Mouse (Mus musculus): ENCODE results near the gene Amz1. TPM values are rescaled to one million over a fixed set of nuclear protein-coding genes. Genes with fewer than 3 reads are reported as not detected.

The Amz1 gene
- polyA plus RNA-seq, 1 experiment, result 1.2 TPM

DNA sequence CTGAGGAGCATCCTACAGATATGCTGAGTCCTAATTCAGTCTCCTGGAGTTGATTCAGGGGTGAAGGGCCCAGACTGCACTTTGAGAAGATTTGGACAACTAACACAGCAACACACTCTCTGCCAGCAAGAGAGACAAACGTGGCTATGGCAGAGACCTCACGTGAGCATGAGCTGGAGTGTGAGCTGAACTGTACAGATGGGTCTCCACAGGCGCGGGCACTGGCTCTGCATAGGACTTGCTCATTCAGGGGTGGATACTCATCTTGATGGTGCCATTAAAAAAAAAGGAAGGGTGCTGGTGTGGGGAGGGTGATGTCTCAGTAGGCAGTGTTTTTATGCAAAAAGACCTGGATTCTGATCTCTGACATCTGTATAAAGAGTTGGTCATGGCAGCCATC is 51.2 kb downstream of the Amz1 start:
- H3K4me2 ChIP-seq (ENCODE audit: low read depth), result no peak overlapping the region
- H3ac ChIP-seq (ENCODE audit: control insufficient read depth, insufficient read length), result no peak overlapping the region
- no peak for TF ChIP-seq TCF3 (IDR thresholded peaks at IDR 0.05; ENCODE audit: insufficient read length, low read depth)
- TF ChIP-seq POLR2AphosphoS2 (IDR thresholded peaks at IDR 0.05; ENCODE audit: insufficient read length, low read depth), result no peak
- TF ChIP-seq MAX (IDR thresholded peaks at IDR 0.05; ENCODE audit: low read depth), result no peak
- no peak for TF ChIP-seq MYOG (IDR thresholded peaks at IDR 0.05; ENCODE audit: control insufficient read depth in 1 of 3, insufficient read depth in 1 of 3, insufficient read length in 2 of 3, low read depth in 2 of 3)
- no peak for TF ChIP-seq TCF12 (IDR thresholded peaks at IDR 0.05; ENCODE audit: insufficient read depth, poor library complexity, severe bottlenecking)
- no peak for TF ChIP-seq SRF (IDR thresholded peaks at IDR 0.05; ENCODE audit: control insufficient read depth, insufficient read length, low read depth)
- no peak for TF ChIP-seq REST (IDR thresholded peaks at IDR 0.05; ENCODE audit: insufficient read depth, insufficient read length)
- TF ChIP-seq MYOD1 (IDR thresholded peaks at IDR 0.05; ENCODE audit: control insufficient read depth in 1 of 3, insufficient read length in 2 of 3, low read depth in 2 of 3), result no peak
- no peak for TF ChIP-seq CEBPB (IDR thresholded peaks at IDR 0.05; ENCODE audit: insufficient read depth, poor library complexity, severe bottlenecking)
- no peak for TF ChIP-seq USF1 (IDR thresholded peaks at IDR 0.05; ENCODE audit: low read depth)
- no peak for TF ChIP-seq POLR2A (IDR thresholded peaks at IDR 0.05; ENCODE audit: insufficient read length, low read depth)
- TF ChIP-seq E2F4 (IDR thresholded peaks at IDR 0.05; ENCODE audit: insufficient read depth), result no peak
- H3K79me2 ChIP-seq (ENCODE audit: control insufficient read depth, insufficient read depth), result no peaks in the 10 kb centered on the region
- no peaks in the 10 kb centered on the region for H3K27me3 ChIP-seq (ENCODE audit: control insufficient read depth, insufficient read depth, insufficient read length)
- no peaks in the 10 kb centered on the region for H3K36me3 ChIP-seq (ENCODE audit: control insufficient read depth, insufficient read depth)
- no peak overlapping the region for H3K4me3 ChIP-seq

DNA sequence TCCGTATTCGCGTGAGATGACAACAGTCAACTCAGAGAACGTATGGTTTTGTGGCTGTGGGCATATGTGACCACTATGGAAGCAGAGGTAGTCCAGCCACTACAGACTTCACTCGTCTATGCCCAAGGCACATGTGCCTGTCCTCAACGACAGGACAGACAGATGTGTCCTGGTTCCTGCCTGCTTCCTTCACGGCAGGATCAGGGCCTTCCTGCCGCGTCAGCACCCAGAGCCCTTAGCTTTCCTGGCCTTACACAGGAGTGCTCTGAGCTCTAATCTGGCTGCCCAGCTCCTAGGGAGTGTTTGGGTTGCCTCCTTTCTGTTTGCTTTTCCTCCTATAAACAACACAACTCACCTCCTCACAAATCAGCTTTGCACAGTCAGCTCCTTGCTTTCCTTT is 53.0 kb downstream of the Amz1 start:
- Histone ChIP-seq H3K4me3 (no peak overlapping the region), H3ac (ENCODE audit: control insufficient read depth, insufficient read length) (no peak overlapping the region), H3K27me3 (ENCODE audit: control insufficient read depth, insufficient read depth, insufficient read length) (no peaks in the 10 kb centered on the region), H3K36me3 (ENCODE audit: control insufficient read depth, insufficient read depth) (peaks cover 5% of the 10 kb centered on the region), H3K4me2 (ENCODE audit: low read depth) (no peak overlapping the region), H3K79me2 (ENCODE audit: control insufficient read depth, insufficient read depth) (no peaks in the 10 kb centered on the region)
- TF ChIP-seq E2F4 (IDR thresholded peaks at IDR 0.05; ENCODE audit: insufficient read depth) (no peak), SRF (IDR thresholded peaks at IDR 0.05; ENCODE audit: control insufficient read depth, insufficient read length, low read depth) (no peak), MAX (IDR thresholded peaks at IDR 0.05; ENCODE audit: low read depth) (no peak), REST (IDR thresholded peaks at IDR 0.05; ENCODE audit: insufficient read depth, insufficient read length) (no peak), MYOD1 (IDR thresholded peaks at IDR 0.05; ENCODE audit: control insufficient read depth in 1 of 3, insufficient read length in 2 of 3, low read depth in 2 of 3) (no peak), TCF3 (IDR thresholded peaks at IDR 0.05; ENCODE audit: insufficient read length, low read depth) (no peak), TCF12 (IDR thresholded peaks at IDR 0.05; ENCODE audit: insufficient read depth, poor library complexity, severe bottlenecking) (no peak), USF1 (IDR thresholded peaks at IDR 0.05; ENCODE audit: low read depth) (no peak), CEBPB (IDR thresholded peaks at IDR 0.05; ENCODE audit: insufficient read depth, poor library complexity, severe bottlenecking) (no peak), MYOG (IDR thresholded peaks at IDR 0.05; ENCODE audit: control insufficient read depth in 1 of 3, insufficient read depth in 1 of 3, insufficient read length in 2 of 3, low read depth in 2 of 3) (no peak), POLR2AphosphoS2 (IDR thresholded peaks at IDR 0.05; ENCODE audit: insufficient read length, low read depth) (no peak), POLR2A (IDR thresholded peaks at IDR 0.05; ENCODE audit: insufficient read length, low read depth) (no peak)

DNA sequence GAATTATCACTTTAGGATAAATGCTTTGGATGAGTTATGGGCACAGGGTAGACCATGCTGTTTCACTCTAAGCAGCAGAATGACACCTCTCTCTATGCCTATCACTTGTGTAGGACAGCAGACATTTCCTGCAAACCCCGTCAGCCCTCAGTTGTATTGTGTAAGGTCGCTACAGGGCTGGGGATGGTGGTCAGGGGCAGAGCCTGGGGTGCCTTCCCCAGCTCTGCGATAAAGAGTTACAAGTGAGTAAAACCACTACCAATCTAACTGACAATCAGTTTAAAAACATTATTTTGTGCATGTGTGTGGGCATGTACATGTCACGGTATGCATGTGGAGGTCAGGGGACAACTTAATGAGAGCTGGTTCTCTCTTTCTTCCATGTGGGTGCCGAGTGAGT is 57.2 kb downstream of the Amz1 start:
- TF ChIP-seq TCF12 (IDR thresholded peaks at IDR 0.05; ENCODE audit: insufficient read depth, poor library complexity, severe bottlenecking) (no peak), USF1 (IDR thresholded peaks at IDR 0.05; ENCODE audit: low read depth) (no peak), CEBPB (IDR thresholded peaks at IDR 0.05; ENCODE audit: insufficient read depth, poor library complexity, severe bottlenecking) (no peak), POLR2AphosphoS2 (IDR thresholded peaks at IDR 0.05; ENCODE audit: insufficient read length, low read depth) (no peak), SRF (IDR thresholded peaks at IDR 0.05; ENCODE audit: control insufficient read depth, insufficient read length, low read depth) (no peak), MYOD1 (IDR thresholded peaks at IDR 0.05; ENCODE audit: control insufficient read depth in 1 of 3, insufficient read length in 2 of 3, low read depth in 2 of 3) (no peak), E2F4 (IDR thresholded peaks at IDR 0.05; ENCODE audit: insufficient read depth) (no peak), TCF3 (IDR thresholded peaks at IDR 0.05; ENCODE audit: insufficient read length, low read depth) (no peak), MYOG (IDR thresholded peaks at IDR 0.05; ENCODE audit: control insufficient read depth in 1 of 3, insufficient read depth in 1 of 3, insufficient read length in 2 of 3, low read depth in 2 of 3) (no peak), REST (IDR thresholded peaks at IDR 0.05; ENCODE audit: insufficient read depth, insufficient read length) (no peak), POLR2A (IDR thresholded peaks at IDR 0.05; ENCODE audit: insufficient read length, low read depth) (no peak), MAX (IDR thresholded peaks at IDR 0.05; ENCODE audit: low read depth) (no peak)
- H3K27me3 ChIP-seq (ENCODE audit: control insufficient read depth, insufficient read depth, insufficient read length), result no peaks in the 10 kb centered on the region
- H3K79me2 ChIP-seq (ENCODE audit: control insufficient read depth, insufficient read depth), result no peaks in the 10 kb centered on the region
- peaks cover 29% of the 10 kb centered on the region for H3K36me3 ChIP-seq (ENCODE audit: control insufficient read depth, insufficient read depth)
- no peak overlapping the region for H3ac ChIP-seq (ENCODE audit: control insufficient read depth, insufficient read length)
- H3K4me2 ChIP-seq (ENCODE audit: low read depth), result no peak overlapping the region
- H3K4me3 ChIP-seq, result no peak overlapping the region

DNA sequence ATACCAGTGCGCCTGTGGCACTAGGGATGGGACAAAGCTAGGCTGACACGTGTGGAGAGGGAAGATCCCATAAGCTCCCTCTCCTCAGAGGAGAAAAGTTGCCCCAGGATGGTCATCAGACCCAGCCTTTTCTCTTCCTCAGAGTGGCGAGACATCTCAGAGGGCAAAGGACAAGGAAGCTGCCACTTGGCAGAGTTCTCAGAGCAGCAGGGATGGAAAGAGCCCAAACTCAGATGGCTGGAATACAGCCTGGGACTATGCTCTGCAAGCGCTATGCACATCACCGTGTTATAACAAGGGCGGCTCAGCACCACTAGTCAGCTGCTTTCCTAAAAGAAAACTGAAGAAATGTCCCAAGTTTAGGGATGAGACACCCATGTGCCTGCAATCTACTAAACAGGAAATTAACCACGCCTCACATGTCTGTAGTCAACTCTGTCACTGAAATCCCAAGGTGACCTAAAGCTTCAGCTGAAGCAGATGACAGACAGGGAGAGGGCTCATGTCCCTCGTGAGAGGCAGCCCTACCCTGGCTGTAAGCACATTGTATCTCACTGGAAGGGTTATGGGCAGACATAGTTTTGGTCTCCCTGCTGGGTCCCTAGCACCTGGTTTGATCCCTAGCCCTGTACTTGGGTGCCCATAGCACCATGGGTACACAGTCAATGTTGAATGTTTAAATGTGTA is 58.1 kb downstream of the Amz1 start:
- H3K4me3 ChIP-seq, result no peak overlapping the region
- no peak overlapping the region for H3ac ChIP-seq (ENCODE audit: control insufficient read depth, insufficient read length)
- H3K27me3 ChIP-seq (ENCODE audit: control insufficient read depth, insufficient read depth, insufficient read length), result no peaks in the 10 kb centered on the region
- H3K4me2 ChIP-seq (ENCODE audit: low read depth), result no peak overlapping the region
- no peaks in the 10 kb centered on the region for H3K79me2 ChIP-seq (ENCODE audit: control insufficient read depth, insufficient read depth)
- TF ChIP-seq SRF (IDR thresholded peaks at IDR 0.05; ENCODE audit: control insufficient read depth, insufficient read length, low read depth) (no peak), MYOD1 (IDR thresholded peaks at IDR 0.05; ENCODE audit: control insufficient read depth in 1 of 3, insufficient read length in 2 of 3, low read depth in 2 of 3) (no peak), POLR2A (IDR thresholded peaks at IDR 0.05; ENCODE audit: insufficient read length, low read depth) (no peak), E2F4 (IDR thresholded peaks at IDR 0.05; ENCODE audit: insufficient read depth) (no peak), TCF12 (IDR thresholded peaks at IDR 0.05; ENCODE audit: insufficient read depth, poor library complexity, severe bottlenecking) (no peak), TCF3 (IDR thresholded peaks at IDR 0.05; ENCODE audit: insufficient read length, low read depth) (no peak), REST (IDR thresholded peaks at IDR 0.05; ENCODE audit: insufficient read depth, insufficient read length) (no peak), POLR2AphosphoS2 (IDR thresholded peaks at IDR 0.05; ENCODE audit: insufficient read length, low read depth) (no peak)
- peaks cover 29% of the 10 kb centered on the region for H3K36me3 ChIP-seq (ENCODE audit: control insufficient read depth, insufficient read depth)

Measured in myocyte (in vitro differentiated cells).